Mouse (Mus musculus) forebrain, embryonic 15.5 days (tissue): ENCODE measurements around the gene Bco1. TPM values are rescaled to one million over a fixed set of nuclear protein-coding genes. Genes with fewer than 3 reads are reported as not detected.

Experiments
- ATAC-seq: fragments of 200-750 bp; cut with Nextera tagmentation; replicated peaks from 2 replicates; pipeline ENCODE4 v1.8.0; 2017; ENCODE audit warnings: mild to moderate bottlenecking, moderate TSS enrichment, moderate library complexity
- H3K27ac ChIP-seq: fragments of 300-500 bp; sonication (generic); replicated peaks from 2 replicates; pipeline ENCODE4 v1.5.1; 2015; ENCODE audit warnings: mild to moderate bottlenecking, inconsistent platforms
- H3K27me3 ChIP-seq: fragments of 300-500 bp; sonication (generic); 2 replicates; pipeline ENCODE4 v1.6.1; 2015; ENCODE audit warnings: inconsistent platforms
- H3K36me3 ChIP-seq: fragments of 300-500 bp; sonication (generic); 2 replicates; pipeline ENCODE4 v1.6.1; 2015; ENCODE audit warnings: mild to moderate bottlenecking, inconsistent platforms
- H3K4me1 ChIP-seq: fragments of 300-500 bp; sonication (generic); 2 replicates; pipeline ENCODE4 v1.6.1; 2015; ENCODE audit warnings: inconsistent platforms
- H3K4me2 ChIP-seq: fragments of 300-500 bp; sonication (generic); replicated peaks from 2 replicates; pipeline ENCODE4 v1.6.1; 2015; ENCODE audit warnings: mild to moderate bottlenecking, inconsistent platforms
- H3K4me3 ChIP-seq: fragments of 300-500 bp; sonication (generic); 2 replicates; pipeline ENCODE4 v1.5.1; 2015; ENCODE audit warnings: mild to moderate bottlenecking, inconsistent platforms
- H3K9ac ChIP-seq: fragments of 300-500 bp; sonication (generic); replicated peaks from 2 replicates; pipeline ENCODE4 v1.6.1; 2015; ENCODE audit warnings: mild to moderate bottlenecking, inconsistent platforms
- H3K9me3 ChIP-seq: fragments of 300-500 bp; sonication (generic); 2 replicates; pipeline ENCODE4 v1.6.1; 2016; ENCODE audit warnings: inconsistent platforms
- WGBS: fragments of 180-500 bp; shearing (Covaris S2); methylation state at CpG from one replicate; pipeline ENCODE4 v1.1.7; 2015; ENCODE audit warnings: mixed read lengths; 5-methylcytosine and 5-hydroxymethylcytosine counted together
- polyA plus RNA-seq: library from polyadenylated mRNA; unstranded; fragments of >200 nt; fragmentation: Nextera tagmentation; extraction: Ambion mirVana; gene quantifications from 2 replicates; pipeline ENCODE4 v1.2.1, GENCODE M21; 2015

Bco1 gene
- polyA plus RNA-seq, 1 experiment from 2014 or later = 0.11 TPM

- H3K9me3 ChIP-seq = no peaks in the 10 kb centered on the region
- H3K4me3 ChIP-seq = peak within 1 kb of the TSS; percentile 65
- no peaks in the 10 kb centered on the region for H3K36me3 ChIP-seq
- peaks cover 32% of the 10 kb centered on the region for H3K4me1 ChIP-seq
- ATAC-seq = peak; percentile 66
- H3K27ac ChIP-seq = peak within 1 kb of the TSS; percentile 83
- peak within 1 kb of the TSS; percentile 73 for H3K9ac ChIP-seq
- WGBS = 0% methylated on average over 52 of the region's 65 CpGs
- no peaks in the 10 kb centered on the region for H3K27me3 ChIP-seq
- peak within 1 kb of the TSS; percentile 74 for H3K4me2 ChIP-seq
Observed at GRCm38 (mm10) chr8:117158135-117158761, 62.6 kb downstream of the Bco1 start, which contains the start of gene Gan. Gene Gan (plus strand): TSS chr8:117158135.

GRCm38 (mm10) chr8:117159031-117159430 is 63.4 kb downstream of the Bco1 start:
- Histone ChIP-seq H3K4me2 (peak overlapping the region; percentile 74), H3K9me3 (no peaks in the 10 kb centered on the region), H3K4me3 (peak overlapping the region; percentile 65), H3K9ac (no peak overlapping the region; the same call in 1 of the 2 replicates), H3K27ac (no peak overlapping the region), H3K27me3 (no peaks in the 10 kb centered on the region), H3K4me1 (peaks cover 32% of the 10 kb centered on the region), H3K36me3 (no peaks in the 10 kb centered on the region)
- no peak for ATAC-seq
- 66% methylated on average over 5 of the region's 5 CpGs for WGBS

- Histone ChIP-seq H3K36me3 (no peaks in the 10 kb centered on the region), H3K9me3 (no peaks in the 10 kb centered on the region), H3K4me3 (no peak overlapping the region), H3K27ac (no peak overlapping the region), H3K4me1 (no peaks in the 10 kb centered on the region; the same call in 1 of the 2 replicates), H3K27me3 (no peaks in the 10 kb centered on the region), H3K4me2 (no peak overlapping the region), H3K9ac (no peak overlapping the region)
- no peak for ATAC-seq
- WGBS = 86% methylated on average over 4 of the region's 4 CpGs
Observed at GRCm38 (mm10) chr8:117164912-117165311, 69.3 kb downstream of the Bco1 start.

- 95% methylated on average over 4 of the region's 4 CpGs for WGBS
- Histone ChIP-seq H3K4me3 (no peak overlapping the region), H3K4me1 (no peaks in the 10 kb centered on the region; the same call in 1 of the 2 replicates), H3K36me3 (no peaks in the 10 kb centered on the region), H3K27ac (no peak overlapping the region), H3K9ac (no peak overlapping the region), H3K27me3 (no peaks in the 10 kb centered on the region), H3K9me3 (no peaks in the 10 kb centered on the region), H3K4me2 (no peak overlapping the region)
- no peak for ATAC-seq
Observed at GRCm38 (mm10) chr8:117165542-117165941, 69.9 kb downstream of the Bco1 start.

GRCm38 (mm10) chr8:117166515-117166914 is 70.9 kb downstream of the Bco1 start:
- WGBS = 87% methylated on average over 2 of the region's 2 CpGs
- H3K4me2 ChIP-seq = no peak overlapping the region
- ATAC-seq = no peak
- no peaks in the 10 kb centered on the region for H3K36me3 ChIP-seq
- H3K27me3 ChIP-seq = no peaks in the 10 kb centered on the region
- no peaks in the 10 kb centered on the region for H3K9me3 ChIP-seq
- H3K27ac ChIP-seq = no peak overlapping the region
- no peaks in the 10 kb centered on the region; the same call in 1 of the 2 replicates for H3K4me1 ChIP-seq
- H3K4me3 ChIP-seq = no peak overlapping the region
- H3K9ac ChIP-seq = no peak overlapping the region

- Histone ChIP-seq H3K4me3 (no peak overlapping the region), H3K27ac (no peak overlapping the region), H3K9ac (no peak overlapping the region), H3K4me1 (no peaks in the 10 kb centered on the region), H3K27me3 (no peaks in the 10 kb centered on the region), H3K9me3 (no peaks in the 10 kb centered on the region), H3K4me2 (no peak overlapping the region), H3K36me3 (no peaks in the 10 kb centered on the region)
- 72% methylated on average over 8 of the region's 8 CpGs for WGBS
- no peak for ATAC-seq
Observed at GRCm38 (mm10) chr8:117167243-117167883, 71.7 kb downstream of the Bco1 start.

- H3K9ac ChIP-seq = no peak overlapping the region
- H3K4me3 ChIP-seq = no peak overlapping the region
- no peak overlapping the region for H3K27ac ChIP-seq
- no peaks in the 10 kb centered on the region for H3K9me3 ChIP-seq
- no peak overlapping the region for H3K4me2 ChIP-seq
- H3K27me3 ChIP-seq = no peaks in the 10 kb centered on the region
- no peak for ATAC-seq
- WGBS = 92% methylated on average over 9 of the region's 9 CpGs
- H3K36me3 ChIP-seq = no peaks in the 10 kb centered on the region
- no peaks in the 10 kb centered on the region; the same call in 1 of the 2 replicates for H3K4me1 ChIP-seq
Observed at GRCm38 (mm10) chr8:117168378-117168777, 72.7 kb downstream of the Bco1 start.

- no peak overlapping the region for H3K27ac ChIP-seq
- H3K4me1 ChIP-seq = no peaks in the 10 kb centered on the region; the same call in 1 of the 2 replicates
- H3K4me3 ChIP-seq = no peak overlapping the region
- no peaks in the 10 kb centered on the region for H3K36me3 ChIP-seq
- H3K4me2 ChIP-seq = no peak overlapping the region
- no peaks in the 10 kb centered on the region for H3K9me3 ChIP-seq
- no peak for ATAC-seq
- H3K9ac ChIP-seq = no peak overlapping the region
- WGBS = 90% methylated on average over 3 of the region's 3 CpGs
- H3K27me3 ChIP-seq = no peaks in the 10 kb centered on the region
Observed at GRCm38 (mm10) chr8:117171826-117172225, 76.2 kb downstream of the Bco1 start.

- ATAC-seq = no peak
- WGBS = 59% methylated on average over 7 of the region's 7 CpGs
- no peaks in the 10 kb centered on the region; the same call in 1 of the 2 replicates for H3K4me1 ChIP-seq
- H3K27me3 ChIP-seq = no peaks in the 10 kb centered on the region
- H3K9ac ChIP-seq = no peak overlapping the region
- H3K27ac ChIP-seq = no peak overlapping the region
- no peaks in the 10 kb centered on the region for H3K36me3 ChIP-seq
- no peak overlapping the region for H3K4me3 ChIP-seq
- no peaks in the 10 kb centered on the region for H3K9me3 ChIP-seq
- H3K4me2 ChIP-seq = no peak overlapping the region
Observed at GRCm38 (mm10) chr8:117172904-117173303, 77.2 kb downstream of the Bco1 start.

GRCm38 (mm10) chr8:117173690-117174089 is 78.0 kb downstream of the Bco1 start:
- Histone ChIP-seq H3K4me1 (no peaks in the 10 kb centered on the region; the same call in 1 of the 2 replicates), H3K4me2 (no peak overlapping the region), H3K4me3 (no peak overlapping the region), H3K9me3 (no peaks in the 10 kb centered on the region), H3K27me3 (no peaks in the 10 kb centered on the region), H3K27ac (no peak overlapping the region), H3K36me3 (no peaks in the 10 kb centered on the region), H3K9ac (no peak overlapping the region)
- ATAC-seq = no peak
- WGBS = 74% methylated on average over 3 of the region's 3 CpGs

GRCm38 (mm10) chr8:117174536-117174935 is 78.9 kb downstream of the Bco1 start:
- H3K4me2 ChIP-seq = no peak overlapping the region
- H3K9me3 ChIP-seq = no peaks in the 10 kb centered on the region
- no peaks in the 10 kb centered on the region; the same call in 1 of the 2 replicates for H3K4me1 ChIP-seq
- no peak overlapping the region for H3K9ac ChIP-seq
- no peak overlapping the region for H3K27ac ChIP-seq
- no peak for ATAC-seq
- H3K36me3 ChIP-seq = no peaks in the 10 kb centered on the region
- H3K4me3 ChIP-seq = no peak overlapping the region
- H3K27me3 ChIP-seq = no peaks in the 10 kb centered on the region
- 94% methylated on average over 5 of the region's 5 CpGs for WGBS

GRCm38 (mm10) chr8:117176308-117176707 is 80.7 kb downstream of the Bco1 start:
- Histone ChIP-seq H3K36me3 (no peaks in the 10 kb centered on the region), H3K4me1 (no peaks in the 10 kb centered on the region; the same call in 1 of the 2 replicates), H3K27ac (no peak overlapping the region), H3K4me2 (no peak overlapping the region), H3K4me3 (no peak overlapping the region), H3K27me3 (no peaks in the 10 kb centered on the region), H3K9me3 (no peaks in the 10 kb centered on the region), H3K9ac (no peak overlapping the region)
- WGBS = 85% methylated on average over 5 of the region's 5 CpGs
- no peak for ATAC-seq
